Mouse (Mus musculus) liver, postnatal 0 days (tissue): ENCODE data around the gene Rnf115.

Experiments
- CTCF ChIP-seq: sonication (generic); IDR thresholded peaks from 2 replicates; pipeline ENCODE4 v1.5.1; 2016; ENCODE audit warnings: antibody characterized with exemption, low read depth
- EP300 ChIP-seq: IDR thresholded peaks from 2 replicates; pipeline ENCODE4 v1.6.1; 2016; ENCODE audit warnings: antibody characterized with exemption, low read depth, mild to moderate bottlenecking

DNA sequence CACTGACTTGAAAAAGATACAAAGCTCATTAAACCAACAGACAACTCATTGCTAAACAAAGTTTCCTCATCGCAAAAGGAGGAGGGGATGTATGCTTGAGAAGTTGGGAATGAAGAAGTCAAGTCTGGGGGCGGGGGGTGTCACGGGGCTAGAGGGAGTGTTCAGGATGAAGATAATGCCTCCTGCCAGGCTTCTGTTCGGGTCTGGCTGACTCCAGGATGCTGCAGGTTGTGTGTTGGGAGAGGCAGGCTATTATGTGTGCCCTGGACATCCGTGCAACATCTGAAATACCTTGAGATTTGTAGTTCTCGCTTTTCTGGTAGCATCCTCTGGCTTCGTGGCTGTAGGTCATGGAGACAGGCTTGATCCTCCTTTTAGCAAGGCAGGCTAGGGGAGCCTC, 49.0 kb upstream of the Rnf115 start:
- no peak for TF ChIP-seq CTCF
- TF ChIP-seq EP300 = no peak
